Mouse (Mus musculus): Measurements from ENCODE around the gene Atp13a2.

The Atp13a2 gene

GRCm38 (mm10) chr4:140962207-140962909 is 24.3 kb upstream of the Atp13a2 start:
- DNase-seq (ENCODE audit: low read depth), result no peak

- DNase-seq (ENCODE audit: low read depth), result peak; percentile 50
Measured at GRCm38 (mm10) chr4:140962950-140963349, 23.7 kb upstream of the Atp13a2 start.

GRCm38 (mm10) chr4:140963941-140964597 is 22.6 kb upstream of the Atp13a2 start:
- peak; percentile 28 for DNase-seq (ENCODE audit: low read depth)

- peak; percentile 91 for DNase-seq (ENCODE audit: low read depth)
Measured at GRCm38 (mm10) chr4:140964620-140965019, 22.1 kb upstream of the Atp13a2 start.

- DNase-seq (ENCODE audit: low read depth), result no peak
Measured at GRCm38 (mm10) chr4:140967386-140968159, 19.1 kb upstream of the Atp13a2 start.

- DNase-seq (ENCODE audit: low read depth), result no peak
Measured at GRCm38 (mm10) chr4:140971691-140972090, 15.0 kb upstream of the Atp13a2 start.

- DNase-seq (ENCODE audit: low read depth), result no peak
Measured at GRCm38 (mm10) chr4:140974408-140974807, 12.3 kb upstream of the Atp13a2 start.

- no peak for DNase-seq (ENCODE audit: low read depth)
Measured at GRCm38 (mm10) chr4:140975356-140975755, 11.3 kb upstream of the Atp13a2 start.

GRCm38 (mm10) chr4:140977278-140977677 is 9.4 kb upstream of the Atp13a2 start:
- DNase-seq (ENCODE audit: low read depth), result no peak

- peak; percentile 56 for DNase-seq (ENCODE audit: low read depth)
Measured at GRCm38 (mm10) chr4:140977886-140978692, 8.6 kb upstream of the Atp13a2 start.

- no peak for DNase-seq (ENCODE audit: low read depth)
Measured at GRCm38 (mm10) chr4:140981605-140982004, 5.1 kb upstream of the Atp13a2 start.

- DNase-seq (ENCODE audit: low read depth), result peak; percentile 27
Measured at GRCm38 (mm10) chr4:140982808-140983207, 3.9 kb upstream of the Atp13a2 start.

- DNase-seq (ENCODE audit: low read depth), result peak; percentile 80
Measured at GRCm38 (mm10) chr4:140983442-140983841, 3.2 kb upstream of the Atp13a2 start.

GRCm38 (mm10) chr4:140984544-140984943 is 2.1 kb upstream of the Atp13a2 start:
- DNase-seq (ENCODE audit: low read depth), result peak; percentile 29

- DNase-seq (ENCODE audit: low read depth), result no peak
Measured at GRCm38 (mm10) chr4:140986024-140986710, 506 bp upstream of the Atp13a2 start.

- peak; percentile 57 for DNase-seq (ENCODE audit: low read depth)
Measured at GRCm38 (mm10) chr4:140987476-140987875, 803 bp downstream of the Atp13a2 start.

- DNase-seq (ENCODE audit: low read depth), result peak; percentile 31
Measured at GRCm38 (mm10) chr4:140988706-140989290, 2.1 kb downstream of the Atp13a2 start.

GRCm38 (mm10) chr4:140989447-140989846 is 2.8 kb downstream of the Atp13a2 start:
- peak; percentile 70 for DNase-seq (ENCODE audit: low read depth)

- no peak for DNase-seq (ENCODE audit: low read depth)
Measured at GRCm38 (mm10) chr4:140992215-140992614, 5.5 kb downstream of the Atp13a2 start.

- no peak for DNase-seq (ENCODE audit: low read depth)
Measured at GRCm38 (mm10) chr4:140993846-140994245, 7.2 kb downstream of the Atp13a2 start.

GRCm38 (mm10) chr4:140995811-140996210 is 9.1 kb downstream of the Atp13a2 start:
- DNase-seq (ENCODE audit: low read depth), result no peak

Measured in induced T-regulatory cell, adult 2 months (primary cell).